Mouse (Mus musculus) embryo, embryonic 10.5 days (tissue): ENCODE measurements around the gene Tmem274.
"Not testable (repeated sequence)": the region's sequence is repeated elsewhere in the genome, so short reads cannot be mapped to it uniquely, and the experiment has no call there.

Source experiments
- DNase-seq: peaks from one replicate; pipeline ENCODE4 v3.0.0-alpha.2; 2015; ENCODE audit warnings: low spot score

The Tmem274 gene

GRCm38 (mm10) chr4:149477078-149477477 lies at the start of gene Tmem274:
TSS of gene Tmem274 (plus strand) at chr4:149477378.
- no peak for DNase-seq

GRCm38 (mm10) chr4:149429592-149429991 lies 47.6 kb upstream of the Tmem274 start:
- DNase-seq, result no peak

- not testable (repeated sequence) for DNase-seq
Observed at GRCm38 (mm10) chr4:149431887-149432286, 45.3 kb upstream of the Tmem274 start.

GRCm38 (mm10) chr4:149440576-149440975 lies 36.6 kb upstream of the Tmem274 start:
- DNase-seq, result no peak

- no peak for DNase-seq
Observed at GRCm38 (mm10) chr4:149442436-149442835, 34.7 kb upstream of the Tmem274 start.

- peak; percentile 46 for DNase-seq
Observed at GRCm38 (mm10) chr4:149444465-149444864, 32.7 kb upstream of the Tmem274 start.

- peak; percentile 97 for DNase-seq
Observed at GRCm38 (mm10) chr4:149444964-149445701, 32.0 kb upstream of the Tmem274 start.

GRCm38 (mm10) chr4:149445868-149446267 lies 31.3 kb upstream of the Tmem274 start:
- peak; percentile 89 for DNase-seq

GRCm38 (mm10) chr4:149446309-149446708 lies 30.9 kb upstream of the Tmem274 start:
- no peak for DNase-seq

- no peak for DNase-seq
Observed at GRCm38 (mm10) chr4:149450636-149451035, 26.5 kb upstream of the Tmem274 start.

- peak; percentile 45 for DNase-seq
Observed at GRCm38 (mm10) chr4:149453656-149454055, 23.5 kb upstream of the Tmem274 start.

- DNase-seq, result no peak
Observed at GRCm38 (mm10) chr4:149454263-149454662, 22.9 kb upstream of the Tmem274 start.

GRCm38 (mm10) chr4:149454879-149455278 lies 22.3 kb upstream of the Tmem274 start, which contains the start of gene Rbp7:
TSS of gene Rbp7 (minus strand) at chr4:149454978.
- no peak for DNase-seq

- DNase-seq, result not testable (repeated sequence)
Observed at GRCm38 (mm10) chr4:149457163-149457562, 20.0 kb upstream of the Tmem274 start.

GRCm38 (mm10) chr4:149457831-149458430 lies 19.2 kb upstream of the Tmem274 start:
- DNase-seq, result no peak

- DNase-seq, result no peak
Observed at GRCm38 (mm10) chr4:149458526-149458925, 18.7 kb upstream of the Tmem274 start.

GRCm38 (mm10) chr4:149459425-149459824 lies 17.8 kb upstream of the Tmem274 start:
- no peak for DNase-seq

- DNase-seq, result not testable (repeated sequence)
Observed at GRCm38 (mm10) chr4:149460475-149460874, 16.7 kb upstream of the Tmem274 start.

- no peak for DNase-seq
Observed at GRCm38 (mm10) chr4:149461579-149462304, 15.4 kb upstream of the Tmem274 start.

- no peak for DNase-seq
Observed at GRCm38 (mm10) chr4:149462305-149462971, 14.7 kb upstream of the Tmem274 start.

GRCm38 (mm10) chr4:149463435-149463950 lies 13.7 kb upstream of the Tmem274 start:
- DNase-seq, result no peak

- DNase-seq, result no peak
Observed at GRCm38 (mm10) chr4:149469557-149469956, 7.6 kb upstream of the Tmem274 start.
